Mouse (Mus musculus): ENCODE data around the gene Sephs1.

Gene Sephs1

GRCm38 (mm10) chr2:4881350-4882248 lies at the start of gene Sephs1:
TSS of gene Sephs1 (plus strand) at chr2:4881564.
- DNase-seq = peak; percentile 79

DNA sequence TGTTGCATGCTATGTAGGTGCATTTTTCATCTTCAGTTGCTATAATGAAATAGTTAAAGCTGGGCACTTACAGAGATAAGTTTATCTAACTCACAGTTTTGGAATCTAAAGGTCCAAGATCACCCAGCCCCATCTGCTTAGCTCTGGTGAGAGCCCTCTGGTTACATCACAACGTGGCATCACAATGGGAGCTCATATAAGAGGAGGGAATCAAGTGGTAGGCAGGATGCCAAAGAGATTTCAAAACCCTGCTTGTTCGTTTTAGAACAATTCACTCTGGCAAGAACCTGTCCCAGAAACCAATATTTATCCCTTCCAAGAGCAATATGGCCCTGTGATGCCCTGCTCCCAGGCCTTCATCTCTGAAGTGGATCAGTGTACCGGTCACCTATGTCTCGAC lies 49.2 kb upstream of the Sephs1 start:
- DNase-seq = no peak

DNA sequence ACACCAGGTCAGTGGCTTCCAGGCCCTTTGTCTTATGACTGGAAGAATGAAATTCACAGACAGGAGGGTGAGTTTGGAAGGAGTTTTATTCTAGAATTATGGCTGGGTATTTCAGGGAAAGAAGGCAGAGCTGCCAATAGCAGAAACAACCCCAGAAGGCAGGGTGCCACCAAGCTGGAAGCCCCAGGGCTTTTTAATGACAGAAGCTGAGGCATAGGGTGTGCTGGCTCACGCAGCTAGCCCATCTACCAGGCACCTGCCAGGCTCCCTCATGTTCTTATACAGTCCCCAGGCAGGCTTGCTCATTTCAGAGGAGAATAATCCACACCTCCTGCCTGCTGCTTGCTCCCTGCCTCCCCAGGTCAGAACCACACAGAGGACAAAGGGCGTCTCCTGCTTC lies 31.9 kb upstream of the Sephs1 start:
- no peak for DNase-seq

GRCm38 (mm10) chr2:4857186-4857585 lies 24.2 kb upstream of the Sephs1 start:
- no peak for DNase-seq

DNA sequence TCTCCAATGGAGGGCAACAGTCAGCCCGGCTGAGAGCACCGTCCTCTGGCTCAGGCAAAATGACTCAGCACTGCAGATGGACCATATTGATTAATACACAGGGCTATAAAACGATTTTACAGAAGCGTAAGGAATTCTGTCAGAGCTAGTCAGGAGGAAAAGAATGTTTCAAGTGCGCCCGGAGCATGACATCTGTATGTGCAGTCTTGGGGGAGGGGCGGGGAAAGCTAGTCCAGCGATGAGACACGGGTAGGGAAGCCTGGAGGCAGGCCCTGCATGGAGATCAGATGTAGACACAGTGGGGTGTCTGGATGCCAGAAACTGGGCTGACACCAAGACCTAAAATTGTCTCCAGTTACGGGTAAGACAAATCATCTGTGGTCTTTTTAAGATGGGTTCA lies 23.2 kb upstream of the Sephs1 start:
- DNase-seq = no peak

- no peak for DNase-seq
These were observed 17.2 kb upstream of the Sephs1 start for GRCm38 (mm10) chr2:4864008-4864816.

DNA sequence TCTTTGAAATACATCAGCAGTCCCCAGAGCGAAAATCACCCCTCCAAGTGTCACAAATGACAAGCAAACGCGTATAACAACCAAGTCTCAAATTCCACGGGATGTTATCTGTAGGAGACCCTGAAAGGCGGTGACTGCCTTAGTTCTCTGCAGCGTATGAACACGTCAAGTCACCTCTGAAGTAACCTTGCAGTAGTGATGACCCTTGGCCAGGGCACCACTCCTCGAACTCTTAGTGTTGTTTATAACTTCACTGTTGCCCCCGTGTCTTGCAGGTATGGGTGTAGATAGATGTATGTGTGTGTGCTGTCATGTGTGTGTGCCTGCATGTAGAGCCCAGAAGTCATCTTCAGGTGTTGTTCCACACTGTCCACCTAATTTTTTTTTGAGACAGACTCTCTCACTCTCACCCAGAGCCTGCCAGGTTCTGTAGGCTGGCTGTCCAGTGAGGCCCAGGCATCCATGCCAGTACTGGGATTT lies 16.5 kb upstream of the Sephs1 start:
- DNase-seq = no peak

GRCm38 (mm10) chr2:4868028-4868725 lies 13.2 kb upstream of the Sephs1 start:
- no peak for DNase-seq

DNA sequence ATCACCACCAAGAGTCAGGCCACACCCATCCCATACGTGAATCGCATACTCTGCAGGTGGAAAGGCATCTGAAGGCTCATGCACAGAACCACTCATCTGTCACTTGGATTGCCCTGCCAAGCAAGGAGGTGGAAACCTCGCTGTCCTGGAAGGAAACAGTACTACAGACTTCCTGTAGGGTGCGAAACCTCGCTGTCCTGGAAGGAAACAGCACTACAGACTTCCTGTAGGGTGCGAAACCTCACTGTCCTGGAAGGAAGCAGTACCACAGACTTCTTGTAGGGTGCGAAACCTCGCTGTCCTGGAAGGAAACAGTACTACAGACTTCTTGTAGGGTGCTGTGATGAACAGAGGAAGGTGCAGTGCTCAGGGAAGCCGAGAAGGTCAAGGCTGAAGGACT lies 8.6 kb upstream of the Sephs1 start:
- no peak for DNase-seq

DNA sequence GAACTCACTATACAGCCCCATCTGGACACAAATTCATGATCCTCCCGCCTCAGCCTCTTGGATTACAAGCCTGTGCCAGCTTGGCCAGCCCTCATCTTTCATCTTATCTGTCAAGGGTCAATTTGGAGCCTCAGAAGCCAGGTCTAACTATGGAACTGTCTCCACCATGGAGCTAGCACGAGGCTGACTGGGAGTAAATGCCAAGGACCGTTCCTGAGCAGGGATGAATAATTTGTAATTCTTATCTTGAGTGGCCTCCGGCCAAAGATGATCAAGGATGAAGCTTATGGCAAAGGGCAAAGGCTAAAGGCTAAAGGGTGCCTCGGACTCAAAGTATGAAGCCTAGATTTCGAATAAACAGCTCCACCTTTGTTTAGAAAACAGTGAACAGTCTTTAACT lies 8.0 kb upstream of the Sephs1 start:
- DNase-seq = no peak

- no peak for DNase-seq
These were observed 6.3 kb upstream of the Sephs1 start for GRCm38 (mm10) chr2:4875090-4875489.

DNA sequence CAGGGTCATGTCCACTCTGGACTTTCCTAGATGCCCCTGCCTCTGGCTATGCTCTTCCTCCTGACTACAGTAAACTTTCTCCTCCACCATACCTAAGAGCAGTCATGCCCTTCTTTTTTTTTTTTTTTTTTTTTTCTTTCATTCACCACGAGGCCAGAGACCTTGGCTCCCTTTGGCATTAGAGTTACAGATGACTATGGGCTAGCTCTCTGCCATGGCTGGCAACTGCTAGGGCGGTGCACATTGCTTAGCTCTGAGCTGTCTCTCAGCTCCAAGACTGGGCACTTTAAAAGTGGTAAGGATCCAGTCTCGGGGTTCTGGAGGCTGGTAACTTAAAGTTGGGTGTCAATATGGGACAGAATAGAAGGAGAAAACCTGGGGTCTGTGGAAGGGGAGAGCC lies 5.2 kb upstream of the Sephs1 start:
- no peak for DNase-seq

GRCm38 (mm10) chr2:4880737-4881349 lies 521 bp upstream of the Sephs1 start:
- DNase-seq = no peak

DNA sequence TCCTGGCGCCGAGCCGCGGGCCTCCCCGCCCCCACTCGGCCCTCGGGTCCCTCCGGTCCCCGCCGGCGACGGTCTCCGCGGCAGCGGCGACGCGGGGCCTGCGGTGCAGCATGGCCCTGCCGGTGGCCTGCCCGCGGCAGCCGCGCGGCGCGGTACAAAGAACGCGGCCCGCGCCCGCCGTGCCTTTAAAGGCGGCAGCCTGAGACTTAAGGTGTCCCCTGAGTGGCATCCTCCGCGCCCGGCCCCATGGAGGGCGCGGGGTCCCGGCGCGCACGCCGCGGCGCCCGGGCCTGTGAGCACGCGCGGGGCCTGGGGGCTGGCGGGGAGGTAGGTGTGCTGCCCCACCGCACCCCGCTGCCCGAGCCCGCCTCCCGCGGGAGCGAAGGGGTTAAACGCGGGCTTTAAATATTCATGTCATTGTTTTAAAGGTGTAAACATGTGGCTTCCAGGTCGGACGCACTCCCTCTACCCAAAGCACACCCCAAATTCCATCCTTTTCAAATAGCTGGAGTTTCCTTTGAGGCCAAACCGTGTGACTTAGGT lies 956 bp downstream of the Sephs1 start:
- no peak for DNase-seq

DNA sequence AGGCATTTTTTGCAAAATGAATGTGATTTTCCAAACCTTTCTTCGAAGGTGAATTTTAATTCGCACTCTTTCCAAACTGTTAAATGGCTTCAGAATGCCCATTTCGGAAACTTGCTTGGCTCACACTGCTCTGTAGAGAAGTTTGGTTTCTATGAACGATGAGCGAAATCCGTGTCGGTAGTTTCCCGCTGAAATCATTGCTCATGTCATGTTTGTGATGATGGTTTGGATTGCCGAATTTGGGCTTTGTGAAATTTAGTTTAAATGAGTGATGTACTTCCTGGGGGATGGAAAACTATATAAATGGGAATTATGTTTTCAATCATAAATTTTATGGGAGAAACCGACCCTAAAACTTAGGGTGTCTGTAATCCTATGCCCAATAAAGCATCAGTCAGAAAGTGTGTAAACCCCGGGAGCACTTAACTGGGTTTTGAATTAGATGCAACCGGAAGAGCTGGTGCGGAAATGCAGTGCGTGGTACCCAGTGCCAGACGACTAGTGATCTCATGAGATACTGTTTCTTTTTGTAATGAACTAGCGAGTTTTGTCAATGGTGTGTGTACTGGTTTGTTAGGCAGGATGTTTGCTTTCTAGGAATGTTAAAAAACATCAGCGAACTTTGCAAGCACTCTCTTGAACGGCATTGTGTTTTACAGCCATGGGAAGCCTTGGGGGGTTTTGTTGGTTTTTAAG lies 1.8 kb downstream of the Sephs1 start:
- DNase-seq = no peak

GRCm38 (mm10) chr2:4886896-4887295 lies 5.5 kb downstream of the Sephs1 start:
- no peak for DNase-seq

DNA sequence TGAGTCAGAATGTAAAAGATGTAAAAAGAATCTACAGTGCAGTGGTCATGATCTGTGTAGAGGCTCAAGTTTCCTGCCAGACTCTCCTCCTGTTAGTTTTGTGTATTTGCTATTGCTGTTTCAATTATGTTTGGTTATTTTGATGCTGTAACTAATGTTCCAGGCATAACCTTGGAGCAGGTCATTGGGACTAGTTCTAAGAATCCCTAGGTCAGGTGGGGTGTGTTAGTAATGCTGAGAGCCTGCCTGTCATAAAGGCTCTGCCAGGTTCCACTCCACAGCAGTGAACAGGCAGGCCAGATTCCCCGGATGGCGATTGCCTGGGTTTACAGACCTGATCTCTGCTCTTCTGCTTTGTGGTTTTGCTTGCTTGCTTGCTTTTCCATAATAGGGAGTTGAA lies 14.2 kb downstream of the Sephs1 start:
- no peak for DNase-seq

- no peak for DNase-seq
These were observed 15.6 kb downstream of the Sephs1 start for GRCm38 (mm10) chr2:4896970-4897369.

DNA sequence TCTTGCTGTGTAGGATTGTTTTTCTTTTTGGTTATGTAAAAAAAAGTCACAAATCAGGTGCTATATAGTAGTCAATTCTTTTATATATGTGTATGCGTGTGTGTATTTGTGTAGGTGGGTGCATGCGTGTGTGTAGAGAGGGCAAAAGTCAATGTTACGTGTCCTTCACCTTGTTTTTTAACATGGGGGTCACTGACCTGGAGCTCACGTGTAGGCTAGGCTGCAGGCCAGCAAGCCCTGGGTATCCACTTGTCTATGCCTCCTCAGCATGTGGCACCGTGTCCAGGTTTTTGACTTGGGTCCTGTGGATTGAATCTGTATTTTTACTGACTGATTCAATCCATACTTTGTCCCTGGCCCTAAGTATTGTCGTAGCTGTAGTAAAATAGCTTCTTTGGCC lies 19.3 kb downstream of the Sephs1 start:
- DNase-seq = no peak

- no peak for DNase-seq
These were observed 21.0 kb downstream of the Sephs1 start for GRCm38 (mm10) chr2:4902346-4902745.

DNA sequence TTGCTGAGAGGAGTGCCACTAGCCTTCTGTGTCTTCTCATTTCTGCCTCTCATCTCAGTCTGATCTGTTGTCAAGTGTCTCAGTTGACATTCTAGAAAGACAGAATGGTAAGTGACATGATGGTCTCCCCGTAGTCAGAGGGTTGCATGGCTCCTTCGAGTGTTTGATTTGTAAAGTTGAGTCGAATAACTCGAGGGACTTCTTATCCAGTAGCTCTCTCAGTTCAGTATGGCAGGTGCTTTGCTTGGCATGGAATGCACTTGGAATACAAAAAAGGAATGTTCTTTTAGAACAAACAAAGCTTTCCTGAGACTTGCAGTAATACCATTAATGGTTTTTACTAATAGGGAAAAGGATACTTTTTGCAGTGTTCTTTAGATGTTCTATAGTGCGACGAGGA lies 25.8 kb downstream of the Sephs1 start:
- no peak for DNase-seq

- DNase-seq = no peak
These were observed 26.6 kb downstream of the Sephs1 start for GRCm38 (mm10) chr2:4907916-4908315.

Measured in layer of hippocampus, adult 9-11 months (tissue).